Mouse (Mus musculus): ENCODE measurements around the gene Arsg.

Arsg gene

DNA sequence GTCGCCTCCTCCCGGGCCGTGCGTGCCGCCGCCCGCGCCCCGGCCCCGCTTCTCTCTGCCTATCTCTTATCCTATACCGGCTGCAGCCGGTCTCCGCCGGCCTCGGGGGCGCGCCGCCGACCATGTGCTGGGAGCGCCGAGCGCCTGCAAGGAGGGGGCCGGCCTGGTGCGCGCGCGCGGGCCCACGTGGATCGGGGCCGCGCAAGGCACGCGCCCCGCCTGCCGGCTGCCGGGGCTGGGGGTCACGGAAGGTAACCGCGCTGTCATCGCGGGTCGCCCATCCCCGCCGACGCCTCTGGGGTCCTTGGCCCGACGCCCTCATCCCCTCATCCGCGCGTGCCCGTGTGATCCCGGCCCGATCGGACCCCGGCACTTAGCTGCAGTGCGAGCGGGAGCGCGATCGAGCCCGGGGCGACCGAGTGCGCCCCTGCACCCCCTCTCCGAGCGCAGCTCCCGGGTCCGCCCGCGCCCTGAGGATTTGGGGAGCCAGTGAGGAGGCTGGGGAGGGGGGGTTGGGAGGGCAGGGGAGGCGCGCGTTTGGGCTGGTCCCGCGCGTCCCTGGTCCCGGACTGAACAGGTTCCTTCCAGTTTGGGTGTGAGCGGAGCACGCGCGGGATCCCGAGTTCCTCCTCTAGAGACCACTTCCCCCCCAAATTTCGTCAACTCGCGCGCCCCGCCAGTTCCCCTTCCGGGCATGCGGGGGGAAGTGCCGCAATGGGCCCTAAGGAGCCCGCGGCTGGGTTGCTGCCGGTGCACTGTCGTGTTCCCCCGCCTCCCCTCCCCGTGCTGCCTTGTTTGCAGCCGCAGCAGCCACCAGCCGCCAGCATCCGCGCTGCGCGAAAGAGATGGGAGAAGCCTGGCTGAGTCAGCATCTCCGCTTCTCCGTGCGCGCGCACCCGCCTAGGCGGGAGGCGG is at the start of gene Arsg, which contains the start of gene Slc16a6:
Arsg (plus strand) TSS at position 204 of the 915 bp plus-strand sequence.
Slc16a6 (minus strand) TSS at position 428 of the 915 bp plus-strand sequence.
- DNase-seq (ENCODE audit: low read depth, low spot score), result peak; percentile 80

DNA sequence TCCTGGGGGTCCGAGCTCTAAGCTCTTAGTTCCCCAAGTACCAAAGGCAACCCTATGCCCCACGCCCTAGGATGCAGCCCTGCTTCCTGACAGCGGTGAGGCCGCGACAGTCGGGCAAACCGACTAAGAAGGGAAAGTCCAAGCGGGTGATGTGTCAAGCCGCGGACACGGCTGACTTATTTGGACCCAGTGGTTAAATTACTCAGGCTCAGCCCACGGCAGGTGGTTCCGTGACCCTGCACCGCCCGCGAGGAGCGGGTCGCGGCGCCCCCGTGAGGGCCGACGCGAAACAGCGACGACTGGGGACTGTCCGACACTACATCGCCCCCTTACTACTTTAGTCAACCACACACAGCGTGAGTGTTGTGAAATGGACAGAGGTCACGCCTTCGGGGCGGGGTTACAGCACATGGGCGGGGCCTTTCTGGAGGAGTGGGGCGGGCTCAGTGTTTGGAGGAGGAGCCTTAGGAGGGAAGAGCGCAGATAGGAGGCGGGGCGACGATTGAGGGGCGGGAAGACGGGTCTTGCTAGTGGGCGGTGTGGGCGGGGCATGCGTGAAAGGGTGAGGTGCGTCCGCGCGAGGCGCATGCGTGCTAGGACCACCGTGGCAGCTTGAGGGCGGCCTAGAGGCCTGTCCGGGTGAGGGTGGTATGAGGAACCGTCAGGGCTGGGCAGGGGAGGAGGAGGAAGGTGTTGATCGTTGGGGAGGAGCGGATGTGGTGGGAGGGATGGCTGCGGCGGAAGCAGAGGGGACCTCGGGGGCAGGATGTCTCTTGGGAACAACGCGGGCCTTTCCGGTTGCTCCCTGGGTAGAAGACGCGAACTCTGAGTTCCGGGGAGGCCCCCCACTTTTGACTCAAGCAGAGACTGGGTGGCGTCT is 47.5 kb upstream of the Arsg start, which contains the start of gene Amz2:
Amz2 (plus strand) TSS at position 555 of the 880 bp plus-strand sequence.
- DNase-seq (ENCODE audit: low read depth, low spot score), result peak; percentile 99

DNA sequence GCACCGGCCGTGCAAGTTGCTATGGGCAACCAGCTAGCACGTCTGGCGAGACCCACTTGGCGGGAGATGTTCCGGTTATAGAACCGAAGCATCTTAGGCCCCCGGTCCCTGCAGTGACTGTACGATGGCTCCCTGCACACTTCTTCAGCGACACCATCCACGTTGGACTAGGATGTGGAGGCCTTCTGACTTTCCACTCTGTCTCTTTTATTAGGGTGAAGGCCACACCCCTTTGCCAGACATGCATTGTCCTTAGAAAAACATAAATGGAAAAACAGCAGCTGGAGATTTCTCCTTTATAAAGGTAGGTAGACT is 46.9 kb upstream of the Arsg start:
- DNase-seq (ENCODE audit: low read depth, low spot score), result no peak

DNA sequence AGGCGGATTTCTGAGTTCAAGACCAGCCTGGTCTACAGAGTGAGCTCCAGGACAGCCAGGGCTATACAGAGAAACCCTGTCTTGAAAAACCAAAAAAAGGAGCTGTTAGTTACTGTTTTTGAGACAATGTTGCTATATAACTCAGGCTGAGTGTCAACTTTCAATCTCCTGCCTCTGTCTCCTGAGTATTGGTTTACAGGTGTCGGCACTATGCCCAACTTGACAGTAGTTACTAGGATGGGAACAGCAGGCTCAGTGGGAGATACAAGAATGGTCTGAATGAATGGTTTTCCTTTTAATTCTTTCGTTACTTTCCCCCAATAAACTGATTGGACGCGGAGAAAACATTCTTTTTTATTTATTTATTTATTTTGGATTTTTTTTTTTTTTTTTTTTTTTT is 45.8 kb upstream of the Arsg start:
- no peak for DNase-seq (ENCODE audit: low read depth, low spot score)

DNA sequence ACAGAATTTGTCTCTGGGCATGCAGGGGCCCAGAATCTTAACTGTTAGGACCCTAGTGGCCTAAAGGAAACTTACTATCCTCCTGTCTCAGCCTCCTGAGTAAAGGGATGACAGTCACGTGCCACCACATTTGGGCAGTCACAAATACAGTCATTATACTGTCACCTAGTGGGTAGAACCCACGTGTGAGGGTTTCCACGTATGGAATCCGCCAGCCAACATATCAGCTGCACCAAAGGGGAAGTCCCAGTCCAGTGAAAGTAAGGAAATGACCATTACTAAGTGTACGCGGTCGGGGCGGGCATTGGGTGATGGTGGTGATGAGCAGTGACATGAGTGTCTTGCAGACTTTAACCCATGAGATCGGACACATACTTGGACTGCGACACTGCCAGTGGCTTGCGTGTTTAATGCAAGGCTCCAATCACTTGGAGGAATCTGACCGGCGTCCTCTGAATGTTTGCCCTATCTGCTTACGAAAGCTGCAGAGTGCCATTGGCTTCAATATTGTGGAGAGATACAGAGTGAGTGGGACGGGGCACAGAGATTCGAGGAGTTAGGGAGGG is 38.9 kb upstream of the Arsg start:
- DNase-seq (ENCODE audit: low read depth, low spot score), result no peak

DNA sequence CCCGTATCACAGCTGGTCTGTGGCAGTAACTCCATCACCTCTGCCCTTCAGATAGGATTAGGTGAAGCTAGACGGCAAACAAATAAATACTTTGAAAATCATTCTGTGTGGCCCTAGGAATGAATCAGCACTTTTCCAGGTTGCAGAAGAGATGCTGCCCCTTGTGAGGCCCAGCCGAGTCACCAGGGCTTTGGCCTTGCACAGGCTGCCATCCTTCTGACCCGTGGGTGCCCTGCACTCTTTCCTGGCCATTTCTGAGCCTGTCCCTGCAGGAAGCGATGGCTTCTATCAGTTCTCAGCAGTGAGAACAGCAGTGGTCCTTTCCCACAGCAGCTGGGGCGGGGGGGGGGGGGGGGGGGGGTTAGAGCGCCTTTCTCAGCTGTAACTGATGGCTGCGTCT is 36.3 kb upstream of the Arsg start:
- no peak for DNase-seq (ENCODE audit: low read depth, low spot score)

DNA sequence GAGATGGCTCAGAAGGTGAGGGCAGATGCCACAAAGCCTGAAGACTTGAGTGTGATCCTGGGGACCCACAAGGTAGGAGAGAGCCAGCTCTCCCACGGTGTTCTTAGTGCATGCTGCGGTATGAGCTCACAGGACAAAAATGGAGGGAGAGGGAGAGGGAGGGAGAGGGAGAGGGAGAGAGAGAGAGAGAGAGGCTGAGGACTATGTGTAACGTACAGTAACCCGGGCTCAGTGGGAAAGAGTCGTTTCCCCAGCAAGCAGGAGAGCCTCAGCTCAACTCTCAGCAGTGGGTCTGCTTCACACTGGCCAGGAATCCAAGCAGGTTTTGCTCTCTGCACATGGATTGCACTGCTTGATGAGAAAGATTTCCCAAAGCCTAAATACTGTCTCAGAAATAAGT is 34.0 kb upstream of the Arsg start:
- DNase-seq (ENCODE audit: low read depth, low spot score), result no peak

DNA sequence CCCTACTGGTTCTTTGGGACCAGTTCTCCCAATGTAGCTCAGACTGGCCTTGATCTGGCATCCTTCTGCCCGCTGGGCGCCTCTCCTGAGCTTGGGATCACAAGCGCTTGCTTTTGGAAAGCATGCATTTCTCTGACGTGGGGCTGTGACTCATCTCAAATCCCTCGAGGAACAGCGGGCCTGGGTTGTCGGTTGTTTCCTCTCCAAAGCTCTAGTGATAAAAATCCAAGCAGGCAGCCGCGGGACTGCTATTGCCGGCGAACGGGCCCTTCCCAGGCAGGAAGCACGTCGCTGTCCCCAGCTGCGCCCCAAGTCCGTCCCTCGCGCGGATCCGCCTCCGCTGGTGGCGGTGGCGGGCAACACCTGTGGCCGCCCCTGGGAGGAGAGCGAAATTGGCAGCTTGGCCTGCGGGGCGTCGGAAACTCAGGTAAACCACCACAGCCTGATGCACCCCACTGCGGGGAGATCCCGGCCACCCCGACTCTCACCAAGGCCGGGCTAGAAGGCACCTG is 33.3 kb upstream of the Arsg start:
- no peak for DNase-seq (ENCODE audit: low read depth, low spot score)

DNA sequence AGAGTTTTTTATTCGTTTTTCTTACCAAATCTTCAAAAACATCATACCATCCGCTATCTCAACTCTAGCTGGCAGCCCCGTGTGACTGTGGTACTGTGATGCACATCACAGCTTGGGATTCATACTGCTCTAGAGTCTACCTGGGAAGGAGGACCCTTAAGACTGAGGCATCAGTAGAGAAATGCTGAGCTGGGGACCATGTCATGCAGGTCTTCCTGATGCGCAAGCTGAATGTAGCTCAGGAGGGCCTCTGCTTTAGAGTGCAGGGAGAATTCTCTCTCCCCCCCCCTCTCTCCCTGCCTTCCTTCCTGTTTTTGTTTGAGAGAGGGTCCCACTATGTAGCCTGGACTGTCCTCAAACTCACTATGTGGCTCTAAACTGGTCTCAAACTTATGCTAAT is 32.5 kb upstream of the Arsg start:
- DNase-seq (ENCODE audit: low read depth, low spot score), result no peak

DNA sequence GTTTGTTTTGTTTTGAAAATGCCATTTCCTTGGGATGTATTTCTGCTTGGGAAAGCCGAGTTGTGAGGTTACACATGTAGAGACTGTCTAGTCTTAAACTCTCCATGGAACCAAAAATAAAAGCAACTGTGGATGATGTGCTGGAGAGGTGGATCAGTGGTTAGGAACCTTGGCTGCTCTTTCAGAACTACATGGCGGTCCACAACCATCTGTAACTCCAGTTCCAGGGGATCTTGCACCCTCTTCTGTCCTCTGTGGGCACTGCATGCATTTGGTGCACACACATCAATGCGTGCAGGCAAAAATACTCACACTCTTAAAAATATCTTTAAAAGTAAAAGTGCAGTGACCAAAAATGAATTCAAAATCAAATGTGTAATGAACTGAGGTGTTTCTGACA is 32.1 kb upstream of the Arsg start:
- no peak for DNase-seq (ENCODE audit: low read depth, low spot score)

DNA sequence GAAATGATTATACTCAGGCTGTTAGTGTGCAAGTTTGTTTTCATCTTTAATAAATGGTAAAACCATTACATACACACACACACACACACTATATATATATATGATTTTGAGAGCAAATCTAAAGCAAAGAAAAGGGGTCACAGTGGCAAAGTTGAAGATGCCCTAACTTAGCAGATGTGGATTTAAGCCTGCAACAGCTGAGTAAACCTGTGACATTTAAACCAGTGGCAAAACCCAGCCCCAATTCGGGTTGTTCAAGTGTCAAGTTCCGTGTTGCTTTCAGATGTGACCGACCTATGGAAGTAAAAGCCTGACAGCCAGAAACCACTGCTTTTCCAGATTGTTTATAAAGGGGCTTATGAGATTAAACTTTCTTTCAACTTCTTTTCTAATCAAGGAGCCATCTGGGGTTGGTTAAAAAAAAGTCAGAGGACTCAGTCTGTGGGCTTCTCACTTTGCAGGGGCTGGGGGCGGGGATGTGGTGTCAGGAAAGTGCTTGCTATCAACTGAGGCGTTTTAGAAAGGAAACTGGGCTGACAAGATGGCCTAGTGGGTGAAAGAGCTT is 30.9 kb upstream of the Arsg start:
- no peak for DNase-seq (ENCODE audit: low read depth, low spot score)

DNA sequence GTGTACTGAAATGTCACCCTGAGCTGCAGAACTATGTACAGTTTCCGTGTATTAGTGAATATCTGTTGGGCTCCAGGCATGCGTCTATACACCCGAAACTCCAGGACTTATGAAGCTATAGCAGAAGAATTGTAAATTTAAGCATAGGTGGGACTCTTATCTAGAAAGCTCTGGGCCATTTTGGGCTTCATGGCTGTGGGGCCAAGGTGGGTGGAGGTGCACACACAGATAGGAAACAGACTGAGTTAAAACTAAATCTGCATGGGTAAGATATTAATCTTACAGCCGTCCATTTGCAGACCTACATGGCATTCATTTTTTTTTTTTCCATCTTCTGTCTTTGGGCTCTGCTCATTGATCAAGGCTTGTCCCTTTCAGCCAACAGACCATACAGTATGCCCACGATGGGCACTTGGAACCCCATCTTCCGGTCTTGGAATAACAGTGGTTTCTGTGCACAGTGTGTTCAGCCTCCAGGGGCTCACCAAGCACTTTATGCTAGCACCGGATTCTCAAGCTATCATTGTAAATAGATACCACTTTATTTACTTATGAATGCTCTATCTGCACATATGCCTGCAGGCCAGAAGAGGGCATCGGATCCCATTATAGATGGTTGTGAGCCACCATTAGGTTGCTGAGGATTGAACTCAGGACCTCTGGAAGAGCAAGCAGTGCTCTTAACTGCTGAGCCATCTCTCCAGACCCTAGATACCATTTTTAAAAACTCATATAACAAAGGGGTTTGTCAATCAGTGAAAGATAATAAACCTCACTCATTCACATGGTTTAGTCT is 29.5 kb upstream of the Arsg start:
- DNase-seq (ENCODE audit: low read depth, low spot score), result no peak

DNA sequence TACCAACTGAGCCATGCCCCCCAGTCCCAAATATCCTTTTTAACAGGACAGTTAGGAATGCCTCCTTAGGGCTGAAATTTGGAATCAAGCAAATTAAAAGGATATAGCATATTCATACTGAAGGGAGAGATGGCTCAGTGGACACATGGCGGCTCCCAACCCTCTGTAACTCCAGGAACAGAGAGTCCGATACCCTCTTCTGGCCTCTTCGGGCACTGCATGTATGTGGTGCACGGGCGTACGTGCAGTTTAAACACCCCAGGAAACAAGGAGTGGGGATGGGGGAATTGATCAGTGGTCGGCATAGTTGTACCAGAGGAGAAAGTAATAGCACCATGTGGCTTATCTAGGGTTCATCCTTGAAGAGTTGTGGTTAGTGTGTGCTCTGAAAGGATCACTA is 28.6 kb upstream of the Arsg start:
- no peak for DNase-seq (ENCODE audit: low read depth, low spot score)

DNA sequence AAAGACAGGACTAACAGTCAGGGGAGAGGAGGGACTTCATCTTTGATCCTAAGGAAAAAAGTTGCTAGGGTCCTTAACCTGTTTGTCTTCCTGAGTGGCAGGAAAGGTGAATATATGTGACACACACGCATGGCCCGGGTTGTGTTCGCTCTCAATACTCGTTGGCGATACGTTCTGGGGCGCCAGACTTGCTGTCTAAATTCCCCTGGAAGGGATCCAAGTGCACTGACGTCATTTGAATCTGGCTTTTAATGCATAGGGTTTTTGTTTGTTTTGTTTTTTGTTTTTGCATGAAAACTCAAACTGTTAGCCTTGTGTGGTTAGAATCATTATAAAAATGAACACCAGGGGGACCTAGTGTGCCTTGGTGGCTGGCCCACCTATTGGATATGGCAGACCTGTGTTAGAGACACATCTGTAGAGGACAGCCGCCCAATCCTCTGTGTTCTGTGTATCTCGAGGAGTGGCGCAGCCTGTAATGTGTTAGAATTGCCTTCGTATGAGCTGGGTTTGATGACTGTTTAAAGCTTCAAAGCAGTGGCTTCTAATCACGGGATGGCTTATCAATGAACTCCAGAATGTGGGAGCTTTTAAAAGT is 27.6 kb upstream of the Arsg start:
- peak; percentile 58 for DNase-seq (ENCODE audit: low read depth, low spot score)

DNA sequence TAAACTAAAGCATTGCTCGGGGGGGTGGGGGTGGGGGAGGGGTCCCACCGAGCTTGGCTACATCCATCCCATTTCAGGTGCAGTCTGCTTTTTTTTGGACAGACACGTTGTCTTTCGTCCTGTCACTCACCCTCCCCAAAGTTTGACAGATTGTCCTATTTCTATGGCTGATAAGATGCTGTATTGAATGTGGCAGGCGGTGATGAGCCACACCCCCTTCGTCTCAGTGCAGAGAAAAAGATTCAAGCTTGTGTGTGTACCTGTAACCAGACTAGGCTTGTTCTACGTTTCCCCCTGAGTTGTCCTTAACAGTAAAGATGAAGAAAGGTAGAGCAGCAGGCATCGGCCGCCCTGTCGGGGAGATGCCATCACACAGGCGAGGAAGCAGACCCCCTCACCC is 22.0 kb upstream of the Arsg start:
- DNase-seq (ENCODE audit: low read depth, low spot score), result no peak

DNA sequence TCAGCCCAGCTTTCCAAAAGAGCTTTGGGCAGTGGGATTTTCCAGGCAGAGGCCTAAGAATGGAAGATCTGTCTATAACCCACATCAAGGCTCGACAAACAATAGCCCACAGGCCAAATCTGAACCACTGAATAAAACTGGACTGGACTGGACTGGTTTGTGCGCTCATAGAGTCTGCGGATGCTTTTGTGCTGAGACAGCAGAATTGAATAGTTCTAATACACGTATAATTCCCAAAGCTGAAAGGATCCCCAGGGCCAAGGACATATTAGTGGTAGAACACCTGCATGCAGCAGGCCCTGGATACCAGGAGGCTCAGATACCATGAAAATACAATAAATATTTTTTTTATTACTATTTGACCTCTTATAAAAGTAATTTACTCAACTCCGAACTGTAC is 16.9 kb upstream of the Arsg start:
- DNase-seq (ENCODE audit: low read depth, low spot score), result no peak

DNA sequence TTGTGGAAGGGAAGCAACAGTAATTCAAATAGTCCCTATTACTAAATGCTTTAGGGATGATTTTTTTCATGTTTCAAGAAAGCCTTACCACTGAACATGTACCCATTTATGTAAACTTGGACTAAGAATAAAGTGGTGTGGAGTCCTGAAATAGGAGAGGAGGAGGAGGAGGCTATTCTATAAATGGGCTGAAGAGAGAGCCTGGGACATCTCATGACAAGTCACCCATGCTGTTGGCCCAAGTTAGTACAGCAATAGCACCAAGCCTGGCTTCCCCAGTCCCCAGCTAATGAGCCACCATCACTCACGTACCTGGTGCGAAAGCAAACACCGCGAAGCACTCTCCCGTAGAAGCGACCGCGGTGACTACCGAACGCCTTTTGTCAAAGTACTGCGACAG is 15.0 kb upstream of the Arsg start:
- DNase-seq (ENCODE audit: low read depth, low spot score), result no peak

DNA sequence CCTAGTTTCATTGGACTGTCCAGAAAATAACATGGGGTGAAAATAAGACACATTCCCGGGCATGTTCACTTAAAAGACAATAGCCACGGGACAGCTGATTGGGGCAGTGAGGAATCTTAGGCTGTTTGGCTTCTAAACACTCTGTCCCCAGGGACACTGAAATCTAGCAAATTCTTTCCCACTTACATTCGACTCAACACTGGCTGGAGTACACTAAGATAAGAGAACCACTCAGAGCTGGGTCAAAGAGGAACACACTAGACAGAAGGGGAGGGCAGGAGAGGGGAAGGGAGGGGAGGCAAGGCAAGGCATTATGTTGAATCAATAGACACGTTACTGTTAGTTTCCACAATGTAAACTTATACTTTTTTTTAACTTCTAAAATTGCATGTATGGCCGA is 12.6 kb upstream of the Arsg start:
- DNase-seq (ENCODE audit: low read depth, low spot score), result no peak

DNA sequence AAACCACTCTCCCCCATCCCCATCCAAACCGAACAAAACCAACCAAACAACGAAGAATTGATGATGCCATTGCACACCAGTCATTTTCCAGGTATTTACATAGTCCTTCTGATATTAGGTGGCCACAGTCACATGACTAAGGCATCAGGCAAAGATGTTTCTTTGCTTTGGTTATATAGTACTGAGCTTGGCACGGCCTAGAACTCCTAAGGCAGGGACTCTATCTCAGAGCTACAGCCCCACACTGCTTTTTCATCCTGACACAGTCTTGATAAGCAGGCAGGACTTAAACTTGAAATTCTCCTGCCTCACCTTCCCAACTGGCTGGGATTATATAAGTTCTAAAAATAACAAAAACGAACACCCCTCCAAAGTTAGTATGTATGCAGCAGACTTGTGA is 8.1 kb upstream of the Arsg start:
- DNase-seq (ENCODE audit: low read depth, low spot score), result peak; percentile 36

DNA sequence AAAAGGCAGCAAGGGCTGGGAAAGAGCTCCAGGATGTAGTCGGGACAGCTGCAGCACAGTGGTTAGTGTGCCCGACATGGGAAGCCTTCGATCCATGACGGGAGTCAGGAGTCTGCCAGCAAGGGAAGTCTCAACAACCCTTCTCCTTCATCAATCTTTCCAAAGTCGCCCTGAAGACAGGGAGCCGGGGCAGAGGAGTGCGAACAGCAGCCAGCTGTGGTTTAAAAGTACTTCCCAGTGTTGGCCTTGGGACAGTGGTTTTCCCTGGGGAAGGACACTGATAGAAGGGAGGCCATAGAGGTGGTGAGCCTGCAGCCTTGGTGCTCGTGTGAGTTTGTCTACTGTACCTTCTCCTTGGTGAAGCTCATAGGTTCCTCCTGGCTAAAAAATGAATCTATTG is 6.2 kb upstream of the Arsg start:
- no peak for DNase-seq (ENCODE audit: low read depth, low spot score)

DNA sequence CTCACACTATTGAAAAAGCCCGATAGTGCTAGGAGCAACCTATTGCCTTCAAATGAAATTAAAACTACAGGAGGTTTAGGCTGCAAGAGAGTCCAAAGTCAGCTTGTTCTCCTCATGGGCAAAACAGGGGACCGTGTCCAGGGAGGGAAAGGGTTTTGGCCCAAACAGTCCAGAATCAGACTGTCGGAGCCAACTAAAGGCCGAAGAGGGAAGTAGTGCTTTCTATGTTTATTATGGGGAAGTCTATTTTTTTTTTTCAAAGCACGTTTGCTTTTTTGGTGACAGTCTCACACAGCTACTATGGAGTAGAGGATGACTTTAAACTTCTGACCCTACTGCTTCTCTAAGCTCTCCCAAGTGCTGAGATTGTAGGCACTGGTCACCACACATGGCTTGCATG is 5.0 kb upstream of the Arsg start:
- no peak for DNase-seq (ENCODE audit: low read depth, low spot score)

Data from c-Kit-negative CD71-positive TER-119-positive erythroid progenitor cells, embryonic 14.5 days (primary cell).